Mouse (Mus musculus): ENCODE results near the gene Gm15217. TPM values are rescaled to one million over a fixed set of nuclear protein-coding genes. Genes with fewer than 3 reads are reported as not detected.

Gm15217 gene
- polyA plus RNA-seq (2015; fragmentation: Nextera tagmentation; extraction: Ambion mirVana) = not detected in 2 replicates

GRCm38 (mm10) chr14:46379285-46379684 lies at the start of gene Gm15217:
TSS of gene Gm15217 (plus strand) at chr14:46379414.
- H3K9ac ChIP-seq = no peak within 1 kb of the TSS
- DNase-seq (no peak), ATAC-seq (ENCODE audit: low read depth) (no peak)
- H3K27ac ChIP-seq = no peak within 1 kb of the TSS
- peak within 1 kb of the TSS; percentile 35 for H3K4me3 ChIP-seq (replicated peaks)
- H3K4me1 ChIP-seq (replicated peaks) = peaks cover 4% of the 10 kb centered on the region; the same call in 1 of the 2 replicates
- H3K36me3 ChIP-seq = no peaks in the 10 kb centered on the region
- peaks cover 41% of the 10 kb centered on the region for H3K27me3 ChIP-seq
- 72% methylated on average over 12 of the region's 12 CpGs for WGBS (ENCODE audit: insufficient replicate concordance)
- no peaks in the 10 kb centered on the region for H3K9me3 ChIP-seq (replicated peaks)
- H3K4me2 ChIP-seq = peak within 1 kb of the TSS; percentile 57

- DNase-seq (no peak), ATAC-seq (ENCODE audit: low read depth) (no peak)
Measured at GRCm38 (mm10) chr14:46333421-46334237, 45.6 kb upstream of the Gm15217 start.

GRCm38 (mm10) chr14:46338801-46339200 lies 40.4 kb upstream of the Gm15217 start:
- H3K4me2 ChIP-seq = no peak overlapping the region
- DNase-seq (no peak), ATAC-seq (ENCODE audit: low read depth) (no peak)
- no peaks in the 10 kb centered on the region for H3K4me1 ChIP-seq (replicated peaks)
- H3K27ac ChIP-seq = no peak overlapping the region
- no peak overlapping the region for H3K9ac ChIP-seq
- no peaks in the 10 kb centered on the region for H3K9me3 ChIP-seq (replicated peaks)
- H3K4me3 ChIP-seq (replicated peaks) = no peak overlapping the region
- H3K27me3 ChIP-seq = no peaks in the 10 kb centered on the region
- no peaks in the 10 kb centered on the region for H3K36me3 ChIP-seq
- WGBS (ENCODE audit: insufficient replicate concordance) = 56% methylated on average over 11 of the region's 11 CpGs

More at GRCm38 (mm10) chr14:46333421-46334237, 45.6 kb upstream of the Gm15217 start:
- no peak overlapping the region for H3K4me2 ChIP-seq
- no peak overlapping the region for H3K4me3 ChIP-seq (replicated peaks)
- no peaks in the 10 kb centered on the region for H3K27me3 ChIP-seq
- H3K9me3 ChIP-seq (replicated peaks) = no peaks in the 10 kb centered on the region
- no peak overlapping the region for H3K9ac ChIP-seq
- 60% methylated on average over 8 of the region's 8 CpGs for WGBS (ENCODE audit: insufficient replicate concordance)
- no peaks in the 10 kb centered on the region for H3K4me1 ChIP-seq (replicated peaks)
- H3K27ac ChIP-seq = no peak overlapping the region
- H3K36me3 ChIP-seq = no peaks in the 10 kb centered on the region

- Histone ChIP-seq H3K9ac (no peak overlapping the region), H3K36me3 (no peaks in the 10 kb centered on the region), H3K4me3 (replicated peaks) (no peak overlapping the region), H3K27me3 (no peaks in the 10 kb centered on the region), H3K27ac (no peak overlapping the region), H3K4me1 (replicated peaks) (no peaks in the 10 kb centered on the region), H3K4me2 (no peak overlapping the region), H3K9me3 (replicated peaks) (no peaks in the 10 kb centered on the region)
- no peak for DNase-seq
- no peak for ATAC-seq (ENCODE audit: low read depth)
Measured at GRCm38 (mm10) chr14:46344750-46345149, 34.5 kb upstream of the Gm15217 start.

- Histone ChIP-seq H3K4me2 (no peak overlapping the region), H3K27me3 (no peaks in the 10 kb centered on the region), H3K4me1 (replicated peaks) (no peaks in the 10 kb centered on the region), H3K4me3 (replicated peaks) (no peak overlapping the region), H3K27ac (no peak overlapping the region), H3K9me3 (replicated peaks) (no peaks in the 10 kb centered on the region), H3K36me3 (no peaks in the 10 kb centered on the region), H3K9ac (no peak overlapping the region)
- ATAC-seq (ENCODE audit: low read depth) (no peak), DNase-seq (no peak)
- WGBS (ENCODE audit: insufficient replicate concordance) = 72% methylated on average over 7 of the region's 7 CpGs
Measured at GRCm38 (mm10) chr14:46357286-46357685, 21.9 kb upstream of the Gm15217 start.

- Histone ChIP-seq H3K9me3 (replicated peaks) (no peaks in the 10 kb centered on the region), H3K27me3 (no peaks in the 10 kb centered on the region), H3K4me2 (no peak overlapping the region), H3K4me1 (replicated peaks) (no peaks in the 10 kb centered on the region), H3K27ac (no peak overlapping the region), H3K4me3 (replicated peaks) (no peak overlapping the region), H3K36me3 (no peaks in the 10 kb centered on the region), H3K9ac (no peak overlapping the region)
- DNase-seq (no peak), ATAC-seq (ENCODE audit: low read depth) (no peak)
- WGBS (ENCODE audit: insufficient replicate concordance) = 53% methylated on average over 8 of the region's 8 CpGs
Measured at GRCm38 (mm10) chr14:46357696-46358095, 21.5 kb upstream of the Gm15217 start.

- H3K36me3 ChIP-seq = no peaks in the 10 kb centered on the region
- H3K27me3 ChIP-seq = no peaks in the 10 kb centered on the region
- ATAC-seq (ENCODE audit: low read depth) (no peak), DNase-seq (no peak)
- no peaks in the 10 kb centered on the region for H3K9me3 ChIP-seq (replicated peaks)
- H3K4me2 ChIP-seq = no peak overlapping the region
- no peak overlapping the region for H3K27ac ChIP-seq
- H3K4me1 ChIP-seq (replicated peaks) = no peaks in the 10 kb centered on the region
- H3K4me3 ChIP-seq (replicated peaks) = no peak overlapping the region
- 27% methylated on average over 10 of the region's 10 CpGs for WGBS (ENCODE audit: insufficient replicate concordance)
- no peak overlapping the region for H3K9ac ChIP-seq
Measured at GRCm38 (mm10) chr14:46363209-46363608, 16.0 kb upstream of the Gm15217 start.

- 60% methylated on average over 9 of the region's 9 CpGs for WGBS (ENCODE audit: insufficient replicate concordance)
Measured at GRCm38 (mm10) chr14:46372452-46372851, 6.8 kb upstream of the Gm15217 start.

GRCm38 (mm10) chr14:46375796-46376195 lies 3.4 kb upstream of the Gm15217 start:
- ATAC-seq (ENCODE audit: low read depth) (no peak), DNase-seq (no peak)
- Histone ChIP-seq H3K27ac (no peak overlapping the region), H3K27me3 (peaks cover 17% of the 10 kb centered on the region), H3K36me3 (no peaks in the 10 kb centered on the region), H3K4me3 (replicated peaks) (no peak overlapping the region), H3K4me1 (replicated peaks) (peaks cover 4% of the 10 kb centered on the region; the same call in 1 of the 2 replicates), H3K4me2 (no peak overlapping the region), H3K9ac (no peak overlapping the region), H3K9me3 (replicated peaks) (no peaks in the 10 kb centered on the region)
- 30% methylated on average over 5 of the region's 5 CpGs for WGBS (ENCODE audit: insufficient replicate concordance)

More at GRCm38 (mm10) chr14:46372452-46372851, 6.8 kb upstream of the Gm15217 start:
- H3K4me3 ChIP-seq (replicated peaks) = no peak overlapping the region
- DNase-seq (no peak), ATAC-seq (ENCODE audit: low read depth) (no peak)
- no peaks in the 10 kb centered on the region for H3K9me3 ChIP-seq (replicated peaks)
- no peaks in the 10 kb centered on the region for H3K36me3 ChIP-seq
- H3K27ac ChIP-seq = no peak overlapping the region
- no peak overlapping the region for H3K4me2 ChIP-seq
- no peaks in the 10 kb centered on the region for H3K4me1 ChIP-seq (replicated peaks)
- no peak overlapping the region for H3K9ac ChIP-seq
- H3K27me3 ChIP-seq = no peaks in the 10 kb centered on the region

- no peak for ATAC-seq (ENCODE audit: low read depth)
- H3K4me1 ChIP-seq (replicated peaks) = peaks cover 4% of the 10 kb centered on the region; the same call in 1 of the 2 replicates
- no peaks in the 10 kb centered on the region for H3K36me3 ChIP-seq
- peak overlapping the region; percentile 35 for H3K4me3 ChIP-seq (replicated peaks)
- no peaks in the 10 kb centered on the region for H3K9me3 ChIP-seq (replicated peaks)
- H3K4me2 ChIP-seq = peak overlapping the region; percentile 57
- 16% methylated on average over 31 of the region's 31 CpGs for WGBS (ENCODE audit: insufficient replicate concordance)
- peaks cover 51% of the 10 kb centered on the region for H3K27me3 ChIP-seq
- no peak overlapping the region for H3K27ac ChIP-seq
- no peak overlapping the region for H3K9ac ChIP-seq
- no peak for DNase-seq
Measured at GRCm38 (mm10) chr14:46380286-46380721, 1.1 kb downstream of the Gm15217 start.

GRCm38 (mm10) chr14:46381457-46381856 lies 2.2 kb downstream of the Gm15217 start:
- H3K4me3 ChIP-seq (replicated peaks) = no peak overlapping the region
- H3K4me1 ChIP-seq (replicated peaks) = peaks cover 4% of the 10 kb centered on the region
- DNase-seq = no peak
- H3K27me3 ChIP-seq = peaks cover 62% of the 10 kb centered on the region
- no peak overlapping the region for H3K27ac ChIP-seq
- H3K9ac ChIP-seq = no peak overlapping the region
- no peaks in the 10 kb centered on the region for H3K9me3 ChIP-seq (replicated peaks)
- no peak for ATAC-seq (ENCODE audit: low read depth)
- no peak overlapping the region for H3K4me2 ChIP-seq
- H3K36me3 ChIP-seq = no peaks in the 10 kb centered on the region
- 47% methylated on average over 6 of the region's 6 CpGs for WGBS (ENCODE audit: insufficient replicate concordance)

Measured in liver, embryonic 13.5 days (tissue).